Mouse (Mus musculus) midbrain, embryonic 12.5 days (tissue): ENCODE results near the gene Cenpc1. TPM values are rescaled to one million over a fixed set of nuclear protein-coding genes. Genes with fewer than 3 reads are reported as not detected.

Source experiments
- ATAC-seq: fragments of 200-750 bp; cut with Nextera tagmentation; 2 replicates; pipeline ENCODE4 v1.8.0; 2017; ENCODE audit warnings: low read depth, moderate TSS enrichment, moderate library complexity; ENCODE audit not compliant: low FRiP score
- H3K27ac ChIP-seq: fragments of 300-500 bp; sonication (generic); replicated peaks from 2 replicates; pipeline ENCODE4 v1.5.1; 2016; ENCODE audit warnings: mild to moderate bottlenecking
- H3K27me3 ChIP-seq: fragments of 300-500 bp; sonication (generic); 2 replicates; pipeline ENCODE4 v1.6.1; 2016; ENCODE audit warnings: mild to moderate bottlenecking
- H3K36me3 ChIP-seq: fragments of 300-500 bp; sonication (generic); 2 replicates; pipeline ENCODE4 v1.6.1; 2016
- H3K4me1 ChIP-seq: fragments of 300-500 bp; sonication (generic); 2 replicates; pipeline ENCODE4 v1.6.1; 2016
- H3K4me2 ChIP-seq: fragments of 300-500 bp; sonication (generic); replicated peaks from 2 replicates; pipeline ENCODE4 v1.6.1; 2016; ENCODE audit warnings: mild to moderate bottlenecking, moderate library complexity
- H3K4me3 ChIP-seq: fragments of 300-500 bp; sonication (generic); 2 replicates; pipeline ENCODE4 v1.5.1; 2016; ENCODE audit warnings: mild to moderate bottlenecking
- H3K9ac ChIP-seq: fragments of 300-500 bp; sonication (generic); replicated peaks from 2 replicates; pipeline ENCODE4 v1.6.1; 2016; ENCODE audit warnings: mild to moderate bottlenecking, moderate library complexity
- H3K9me3 ChIP-seq: fragments of 300-500 bp; sonication (generic); 2 replicates; pipeline ENCODE4 v1.6.1; 2016; ENCODE audit warnings: mild to moderate bottlenecking
- WGBS: fragments of 180-500 bp; shearing (Covaris S2); methylation state at CpG from one replicate; pipeline ENCODE4 v1.1.7; 2016; 5-methylcytosine and 5-hydroxymethylcytosine counted together
- polyA plus RNA-seq: library from polyadenylated mRNA; unstranded; fragments of >200 nt; fragmentation: Nextera tagmentation; extraction: Ambion mirVana; gene quantifications from 2 replicates; pipeline ENCODE4 v1.2.1, GENCODE M21; 2016

Gene Cenpc1
- polyA plus RNA-seq, result 48.7 and 50.1 TPM in 2 replicates

DNA sequence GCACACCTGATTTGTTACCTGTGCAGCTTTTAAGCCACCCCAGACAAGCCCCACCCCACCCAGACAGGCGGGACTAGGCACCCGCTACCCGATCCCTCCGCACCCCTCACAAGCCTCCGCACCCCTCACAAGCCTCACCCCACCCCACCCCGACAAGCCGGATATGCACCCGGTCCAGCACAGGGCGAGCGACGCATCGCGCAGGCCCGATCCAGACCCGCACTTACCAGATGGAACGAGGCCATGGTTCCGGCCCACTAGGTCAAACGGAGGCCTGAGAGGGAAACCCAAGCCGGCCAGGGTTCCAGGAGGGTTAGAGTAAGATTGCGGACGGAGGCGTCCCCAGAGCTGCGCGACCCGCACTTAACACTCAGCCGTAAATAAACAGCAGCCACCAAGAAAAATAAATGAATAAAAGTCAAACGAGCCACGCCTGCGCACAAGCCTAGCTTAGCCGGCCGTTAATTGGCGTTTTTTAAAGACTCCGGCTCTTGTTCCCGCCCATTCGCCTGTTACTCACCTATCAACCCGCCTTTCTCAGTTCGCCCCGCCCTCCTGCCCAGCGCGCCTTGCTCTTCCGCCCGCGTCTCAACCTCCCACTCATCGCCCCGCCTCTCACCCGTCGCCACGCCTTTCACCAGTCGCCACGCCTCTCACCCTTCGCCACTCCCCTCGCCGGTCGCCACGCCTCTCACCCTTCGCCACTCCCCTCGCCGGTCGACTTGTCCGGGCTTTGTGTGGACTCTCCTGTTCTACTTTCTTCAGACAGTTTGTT lies at the start of gene Cenpc1:
Gene Cenpc1 (minus strand): TSS at position 483 of the 775 bp plus-strand sequence.
- H3K9ac ChIP-seq, result peak within 1 kb of the TSS; percentile 81
- H3K27ac ChIP-seq, result peak within 1 kb of the TSS; percentile 77
- peaks cover 20% of the 10 kb centered on the region for H3K4me1 ChIP-seq
- peak; percentile 95 for ATAC-seq
- peak within 1 kb of the TSS; percentile 66 for H3K4me3 ChIP-seq
- under 1% methylated on average over 59 of the region's 60 CpGs for WGBS
- no peaks in the 10 kb centered on the region for H3K36me3 ChIP-seq
- peak within 1 kb of the TSS; percentile 61 for H3K4me2 ChIP-seq
- no peaks in the 10 kb centered on the region for H3K27me3 ChIP-seq
- H3K9me3 ChIP-seq, result no peaks in the 10 kb centered on the region

DNA sequence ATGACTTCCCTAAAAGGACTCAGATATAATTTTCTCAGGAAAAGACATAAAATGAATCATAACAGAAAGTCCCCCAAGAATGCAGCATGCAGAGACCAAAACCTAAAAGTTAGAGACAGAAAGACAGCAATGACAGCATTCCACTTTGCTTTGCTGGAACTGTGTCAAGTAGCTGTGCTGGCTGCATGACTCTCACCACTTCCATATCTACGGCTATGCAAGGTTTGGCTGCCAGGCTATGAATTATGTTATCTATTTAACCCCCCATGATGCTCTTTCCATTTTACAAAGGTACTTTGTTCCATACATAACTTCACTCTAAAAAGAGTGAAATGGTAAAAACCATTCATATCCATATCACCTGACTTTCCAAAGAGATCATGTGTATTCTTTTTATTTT lies 48.6 kb upstream of the Cenpc1 start:
- Histone ChIP-seq H3K9ac (no peak overlapping the region), H3K9me3 (no peaks in the 10 kb centered on the region), H3K4me1 (no peaks in the 10 kb centered on the region), H3K27me3 (no peaks in the 10 kb centered on the region), H3K36me3 (peaks cover 19% of the 10 kb centered on the region), H3K4me2 (no peak overlapping the region), H3K4me3 (no peak overlapping the region), H3K27ac (no peak overlapping the region)
- no peak for ATAC-seq
- 83% methylated on average over 1 of the region's 1 CpGs for WGBS

- Histone ChIP-seq H3K27me3 (no peaks in the 10 kb centered on the region), H3K4me1 (no peaks in the 10 kb centered on the region), H3K9ac (no peak overlapping the region), H3K36me3 (peaks cover 13% of the 10 kb centered on the region), H3K27ac (no peak overlapping the region), H3K9me3 (no peaks in the 10 kb centered on the region), H3K4me2 (no peak overlapping the region), H3K4me3 (no peak overlapping the region)
- WGBS, result 98% methylated on average over 2 of the region's 2 CpGs
- ATAC-seq, result no peak
These were observed 47.7 kb upstream of the Cenpc1 start for GRCm38 (mm10) chr5:86113037-86113436.

DNA sequence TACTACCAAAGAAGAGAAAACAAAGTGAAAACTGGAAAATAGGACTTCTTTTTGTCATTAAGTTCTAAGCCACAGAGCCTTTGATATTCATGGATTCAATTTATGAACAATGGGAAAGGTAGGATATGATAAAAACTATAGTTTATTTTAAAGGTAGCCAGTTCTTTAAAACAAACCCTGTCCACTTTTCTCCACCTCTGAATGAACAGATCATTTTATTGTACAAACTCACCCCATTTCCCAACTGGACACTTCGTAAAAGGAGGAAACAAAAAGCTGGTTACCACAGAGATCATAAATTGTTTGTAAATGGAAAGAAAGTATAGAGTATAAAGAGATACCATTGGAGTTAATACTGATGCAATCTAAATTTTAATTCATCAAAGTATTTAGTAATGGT lies 45.7 kb upstream of the Cenpc1 start:
- H3K4me2 ChIP-seq, result no peak overlapping the region
- peaks cover 15% of the 10 kb centered on the region for H3K36me3 ChIP-seq
- no peak overlapping the region for H3K9ac ChIP-seq
- no peaks in the 10 kb centered on the region for H3K27me3 ChIP-seq
- no peak overlapping the region for H3K4me3 ChIP-seq
- no peaks in the 10 kb centered on the region for H3K9me3 ChIP-seq
- 91% methylated on average over 1 of the region's 1 CpGs for WGBS
- no peak overlapping the region for H3K27ac ChIP-seq
- no peaks in the 10 kb centered on the region for H3K4me1 ChIP-seq
- no peak for ATAC-seq

- no peak overlapping the region for H3K4me3 ChIP-seq
- peaks cover 12% of the 10 kb centered on the region for H3K36me3 ChIP-seq
- no peaks in the 10 kb centered on the region for H3K9me3 ChIP-seq
- no peaks in the 10 kb centered on the region for H3K4me1 ChIP-seq
- H3K27ac ChIP-seq, result no peak overlapping the region
- H3K4me2 ChIP-seq, result no peak overlapping the region
- H3K9ac ChIP-seq, result no peak overlapping the region
- no peaks in the 10 kb centered on the region for H3K27me3 ChIP-seq
- 93% methylated on average over 2 of the region's 2 CpGs for WGBS
- no peak for ATAC-seq
These were observed 41.2 kb upstream of the Cenpc1 start for GRCm38 (mm10) chr5:86106610-86107009.

DNA sequence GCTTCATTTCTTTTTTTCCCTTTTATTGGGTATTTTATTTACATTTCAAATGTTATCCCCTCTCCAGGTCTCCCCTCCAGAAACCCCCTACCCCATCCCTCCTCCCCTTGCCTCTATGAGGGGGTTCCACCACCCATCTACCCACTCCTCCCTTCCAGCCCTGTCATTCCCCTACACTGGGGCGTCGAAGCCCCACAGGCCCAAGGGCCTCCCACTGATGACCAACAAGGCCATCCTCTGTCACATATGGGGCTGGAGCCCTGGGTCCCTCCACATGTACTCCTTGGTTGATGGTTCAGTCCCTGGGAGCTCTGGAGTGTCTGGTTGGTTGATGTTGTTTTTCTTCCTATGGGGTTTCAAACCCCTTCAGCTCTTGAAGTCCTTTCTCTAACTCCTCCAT lies 36.8 kb upstream of the Cenpc1 start:
- no peaks in the 10 kb centered on the region for H3K9me3 ChIP-seq
- H3K4me1 ChIP-seq, result no peaks in the 10 kb centered on the region
- no peak overlapping the region for H3K27ac ChIP-seq
- no peak overlapping the region for H3K4me3 ChIP-seq
- 87% methylated on average over 2 of the region's 2 CpGs for WGBS
- no peaks in the 10 kb centered on the region for H3K36me3 ChIP-seq
- H3K27me3 ChIP-seq, result no peaks in the 10 kb centered on the region
- H3K4me2 ChIP-seq, result no peak overlapping the region
- ATAC-seq, result no peak
- no peak overlapping the region for H3K9ac ChIP-seq

DNA sequence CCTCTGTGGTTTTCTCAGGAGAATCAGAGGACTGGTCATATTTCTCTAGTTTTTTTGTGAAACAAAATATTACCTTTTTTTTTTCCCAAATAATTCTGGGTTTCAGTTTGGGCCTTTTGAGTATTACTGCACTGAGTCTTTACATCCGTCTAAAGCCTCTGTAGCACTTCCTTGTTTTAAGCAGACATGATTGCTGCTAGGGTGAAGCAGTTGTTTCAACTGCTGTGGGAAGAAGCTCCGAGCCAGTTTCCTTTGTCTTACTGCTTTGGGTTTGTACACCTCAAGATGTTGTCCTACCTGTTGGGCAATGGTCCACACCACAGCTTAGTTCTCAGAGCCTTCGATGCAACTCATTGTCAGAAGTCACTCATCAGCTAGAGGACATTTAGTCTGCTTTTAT lies 35.2 kb upstream of the Cenpc1 start:
- H3K9ac ChIP-seq, result no peak overlapping the region
- 84% methylated on average over 3 of the region's 3 CpGs for WGBS
- no peaks in the 10 kb centered on the region for H3K9me3 ChIP-seq
- H3K4me1 ChIP-seq, result no peaks in the 10 kb centered on the region
- H3K27ac ChIP-seq, result no peak overlapping the region
- H3K27me3 ChIP-seq, result no peaks in the 10 kb centered on the region
- H3K4me2 ChIP-seq, result no peak overlapping the region
- no peak overlapping the region for H3K4me3 ChIP-seq
- ATAC-seq, result no peak
- no peaks in the 10 kb centered on the region for H3K36me3 ChIP-seq

DNA sequence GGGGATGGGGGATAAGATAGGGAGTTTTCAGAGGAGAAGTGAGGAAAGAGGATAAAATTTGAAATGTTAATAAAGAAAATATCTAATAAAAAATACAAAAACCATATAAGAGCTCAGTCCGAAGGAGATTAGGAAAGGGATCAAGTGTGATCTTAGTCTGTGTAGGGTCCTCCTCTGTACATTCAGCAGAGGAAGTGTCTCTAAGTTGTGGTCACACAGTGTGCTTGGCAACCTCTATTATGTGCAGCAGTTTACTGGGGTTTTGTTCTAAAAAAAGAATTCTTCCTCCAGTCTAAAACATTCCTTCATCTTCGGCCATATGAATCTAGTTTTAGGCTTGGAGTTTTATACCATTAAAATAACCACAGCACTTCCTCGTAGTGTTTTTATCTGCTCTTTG lies 33.6 kb upstream of the Cenpc1 start:
- Histone ChIP-seq H3K27me3 (no peaks in the 10 kb centered on the region), H3K9ac (no peak overlapping the region), H3K4me3 (no peak overlapping the region), H3K27ac (no peak overlapping the region), H3K36me3 (no peaks in the 10 kb centered on the region), H3K4me2 (no peak overlapping the region), H3K4me1 (no peaks in the 10 kb centered on the region), H3K9me3 (no peaks in the 10 kb centered on the region)
- 83% methylated on average over 3 of the region's 3 CpGs for WGBS
- no peak for ATAC-seq

GRCm38 (mm10) chr5:86094754-86095153 lies 29.4 kb upstream of the Cenpc1 start:
- WGBS, result 90% methylated on average over 9 of the region's 9 CpGs
- ATAC-seq, result no peak
- H3K4me2 ChIP-seq, result no peak overlapping the region
- no peak overlapping the region for H3K4me3 ChIP-seq
- no peaks in the 10 kb centered on the region for H3K4me1 ChIP-seq
- no peaks in the 10 kb centered on the region for H3K36me3 ChIP-seq
- H3K27ac ChIP-seq, result no peak overlapping the region
- no peaks in the 10 kb centered on the region for H3K9me3 ChIP-seq
- no peak overlapping the region for H3K9ac ChIP-seq
- H3K27me3 ChIP-seq, result no peaks in the 10 kb centered on the region

DNA sequence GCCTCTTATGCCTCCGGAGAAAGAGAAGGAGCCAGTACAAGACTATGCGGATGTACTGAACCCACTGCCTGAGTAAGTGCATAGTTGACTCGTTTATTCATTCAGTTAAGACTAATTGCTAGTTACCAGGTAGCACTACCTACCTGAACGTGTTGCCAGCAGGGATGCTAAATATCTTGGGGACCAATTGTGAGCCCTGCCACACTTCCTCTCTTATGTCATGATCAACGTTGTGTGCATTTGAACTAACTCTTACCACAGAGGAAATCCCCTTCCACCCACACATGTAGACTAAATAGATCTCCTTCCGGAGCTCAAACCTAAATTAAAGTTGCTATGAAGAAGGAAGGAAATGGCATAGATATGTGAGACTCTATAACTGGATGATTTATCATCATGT lies 21.4 kb upstream of the Cenpc1 start:
- ATAC-seq, result no peak
- no peak overlapping the region for H3K4me2 ChIP-seq
- H3K27ac ChIP-seq, result no peak overlapping the region
- H3K36me3 ChIP-seq, result no peaks in the 10 kb centered on the region
- 83% methylated on average over 6 of the region's 6 CpGs for WGBS
- H3K9ac ChIP-seq, result no peak overlapping the region
- no peaks in the 10 kb centered on the region for H3K27me3 ChIP-seq
- no peaks in the 10 kb centered on the region for H3K4me1 ChIP-seq
- no peaks in the 10 kb centered on the region for H3K9me3 ChIP-seq
- no peak overlapping the region for H3K4me3 ChIP-seq

GRCm38 (mm10) chr5:86084979-86085378 lies 19.6 kb upstream of the Cenpc1 start:
- ATAC-seq, result no peak
- H3K4me1 ChIP-seq, result no peaks in the 10 kb centered on the region
- no peaks in the 10 kb centered on the region for H3K9me3 ChIP-seq
- H3K4me3 ChIP-seq, result no peak overlapping the region
- no peak overlapping the region for H3K4me2 ChIP-seq
- 88% methylated on average over 7 of the region's 7 CpGs for WGBS
- H3K36me3 ChIP-seq, result no peaks in the 10 kb centered on the region
- no peaks in the 10 kb centered on the region for H3K27me3 ChIP-seq
- H3K9ac ChIP-seq, result no peak overlapping the region
- no peak overlapping the region for H3K27ac ChIP-seq

DNA sequence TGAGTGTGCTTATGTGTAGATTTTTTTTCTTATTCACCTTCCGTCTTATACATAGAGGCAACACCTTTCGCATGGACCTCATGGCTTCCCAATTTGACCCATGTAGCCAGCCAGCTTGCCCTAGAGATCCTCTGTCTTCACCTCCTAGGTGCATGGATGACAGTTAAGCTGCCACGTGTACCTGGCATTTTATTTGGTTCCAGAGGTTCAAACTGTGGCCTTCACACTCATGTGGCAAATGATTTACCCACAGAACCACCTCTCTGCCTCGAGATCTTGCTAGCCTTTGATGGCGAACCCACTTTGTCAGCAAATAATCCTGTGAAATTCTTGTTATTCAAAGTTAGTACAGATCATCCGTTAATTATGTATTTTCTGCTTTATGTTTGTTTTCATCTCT lies 18.6 kb upstream of the Cenpc1 start:
- H3K27ac ChIP-seq, result no peak overlapping the region
- H3K4me2 ChIP-seq, result no peak overlapping the region
- ATAC-seq, result no peak
- H3K9me3 ChIP-seq, result no peaks in the 10 kb centered on the region
- H3K27me3 ChIP-seq, result no peaks in the 10 kb centered on the region
- H3K9ac ChIP-seq, result no peak overlapping the region
- H3K4me3 ChIP-seq, result no peak overlapping the region
- H3K4me1 ChIP-seq, result no peaks in the 10 kb centered on the region
- WGBS, result 86% methylated on average over 6 of the region's 6 CpGs
- H3K36me3 ChIP-seq, result no peaks in the 10 kb centered on the region
